Comparison of ENCODE assay signal across 8 mouse cellular contexts in the genomic region with DNA sequence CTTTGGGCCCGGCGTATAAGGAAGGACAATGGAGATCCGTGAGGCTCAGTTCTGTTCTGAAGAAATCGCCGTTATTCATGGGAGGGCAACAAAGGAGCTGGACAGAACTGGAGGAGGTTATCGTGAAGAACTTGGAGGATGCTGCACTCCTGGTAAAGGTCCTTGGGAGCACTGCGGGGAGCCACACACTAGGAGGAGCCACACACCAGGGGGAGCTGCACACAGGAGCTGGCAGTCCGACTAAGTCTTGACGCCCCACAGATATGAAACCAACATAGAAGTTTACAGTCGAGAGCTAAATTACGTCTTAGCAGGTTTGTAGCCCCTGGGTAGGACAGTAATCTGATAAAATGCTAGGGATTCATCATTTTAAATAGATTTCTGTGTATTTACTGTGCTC.
A peak's percentile ranks its signal among the peaks of the same experiment; 100 is the strongest.
DNase-seq lines count a peak whose midpoint lies in the region; ATAC-seq and TF ChIP-seq lines count a peak whose summit lies in the region.

No protein-coding gene starts in this region.

- H3K79me2 ChIP-seq in myocyte (ENCODE audit: control insufficient read depth, insufficient read depth), result no peaks in the 10 kb centered on the region

- peak; percentile 4 for DNase-seq in left cerebral cortex, postnatal 4 days
- no peak for DNase-seq in left cerebral cortex, postnatal 14 days (ENCODE audit: low spot score in 2 of 2)
- peak; percentile 6 for DNase-seq in c-Kit-positive CD71-positive TER-119-positive erythroid progenitor cells, embryonic 14.5 days (ENCODE audit: low spot score)
- peak; percentile 14 for DNase-seq in induced T-regulatory cell, adult 2 months (ENCODE audit: low read depth)
- no peak for DNase-seq in forebrain, embryonic 10.5 days (ENCODE audit: extremely low spot score, low spot score)
- no peak for DNase-seq in forebrain, embryonic 14.5 days (ENCODE audit: low spot score)
- no peak for DNase-seq in layer of hippocampus, postnatal 14 days (ENCODE audit: low spot score in 2 of 2)

- no peak overlapping the region for H3ac ChIP-seq in myocyte (ENCODE audit: control insufficient read depth, insufficient read length)

- TF ChIP-seq POLR2A in myocyte (IDR thresholded peaks at IDR 0.05; ENCODE audit: insufficient read length, low read depth), result no peak

- ATAC-seq in forebrain, embryonic 14.5 days, result no peak

- intact Hi-C loops in left cerebral cortex, postnatal 4 days (cut with DNase I), result no loop called here
- intact Hi-C loops in left cerebral cortex, postnatal 14 days (cut with DNase I), result no loop called here

- peaks cover 9% of the 10 kb centered on the region for H3K4me1 ChIP-seq in forebrain, embryonic 10.5 days
- H3K4me1 ChIP-seq in forebrain, embryonic 14.5 days (ENCODE audit: control insufficient read depth, insufficient read depth, low read length), result no peaks in the 10 kb centered on the region

- H3K27me3 ChIP-seq in myocyte (ENCODE audit: control insufficient read depth, insufficient read depth, insufficient read length), result no peaks in the 10 kb centered on the region
- no peaks in the 10 kb centered on the region for H3K27me3 ChIP-seq in forebrain, embryonic 10.5 days (ENCODE audit: poor library complexity, severe bottlenecking)
- no peaks in the 10 kb centered on the region for H3K27me3 ChIP-seq in forebrain, embryonic 14.5 days (replicated peaks; ENCODE audit: control insufficient read depth, insufficient read depth, low read length)

- H3K4me3 ChIP-seq in myocyte, result no peak overlapping the region
- H3K4me3 ChIP-seq in forebrain, embryonic 10.5 days, result no peak overlapping the region
- no peak overlapping the region for H3K4me3 ChIP-seq in forebrain, embryonic 14.5 days (ENCODE audit: low read depth, low read length)

- no peaks in the 10 kb centered on the region for H3K36me3 ChIP-seq in myocyte (ENCODE audit: control insufficient read depth, insufficient read depth)
- H3K36me3 ChIP-seq in forebrain, embryonic 10.5 days (replicated peaks), result no peaks in the 10 kb centered on the region
- no peaks in the 10 kb centered on the region for H3K36me3 ChIP-seq in forebrain, embryonic 14.5 days (ENCODE audit: control insufficient read depth, insufficient read depth, low read length)

- H3K4me2 ChIP-seq in myocyte (ENCODE audit: low read depth), result peak overlapping the region; percentile 38
- no peak overlapping the region for H3K4me2 ChIP-seq in forebrain, embryonic 14.5 days (ENCODE audit: low read length)

- H3K9ac ChIP-seq in forebrain, embryonic 14.5 days (ENCODE audit: low read length), result no peak overlapping the region

- WGBS in forebrain, embryonic 10.5 days, result 86% methylated on average over 11 of the region's 11 CpGs
- WGBS in forebrain, embryonic 14.5 days, result 78% methylated on average over 11 of the region's 11 CpGs

- no peak overlapping the region for H3K27ac ChIP-seq in forebrain, embryonic 10.5 days
- no peak overlapping the region for H3K27ac ChIP-seq in forebrain, embryonic 14.5 days (ENCODE audit: low read depth, low read length)

- peaks cover 5% of the 10 kb centered on the region; the same call in 1 of the 2 replicates for H3K9me3 ChIP-seq in forebrain, embryonic 10.5 days
- H3K9me3 ChIP-seq in forebrain, embryonic 14.5 days (replicated peaks; ENCODE audit: control insufficient read depth, low read length), result no peaks in the 10 kb centered on the region

TF ChIP-seq in myocyte, 11 proteins besides CTCF, POLR2A, EP300 and RAD21:
- TF ChIP-seq MYOG (IDR thresholded peaks at IDR 0.05; ENCODE audit: control insufficient read depth in 1 of 3, insufficient read depth in 1 of 3, insufficient read length in 2 of 3, low read depth in 2 of 3) (no peak), POLR2AphosphoS2 (IDR thresholded peaks at IDR 0.05; ENCODE audit: insufficient read length, low read depth) (no peak), TCF3 (IDR thresholded peaks at IDR 0.05; ENCODE audit: insufficient read length, low read depth) (no peak)

Comparison
In these comparisons a context has a peak if more than half of its experiments do, and no peak if none do; other contexts are left out.
1. DNase-seq: peak in left cerebral cortex, postnatal 4 days (single experiment), c-Kit-positive CD71-positive TER-119-positive erythroid progenitor cells, embryonic 14.5 days (single experiment) and induced T-regulatory cell, adult 2 months (single experiment); none in left cerebral cortex, postnatal 14 days (0 of 2), forebrain, embryonic 10.5 days (single experiment), forebrain, embryonic 14.5 days (single experiment) and layer of hippocampus, postnatal 14 days (0 of 2).